Mouse (Mus musculus) ovary, postnatal 14 days (tissue): Measurements from ENCODE around the gene Cdh20.

Source experiments
- DNase-seq: peaks from one replicate; pipeline ENCODE4 v3.0.0; 2022; ENCODE audit warnings: low spot score

Gene Cdh20

GRCm38 (mm10) chr1:104768371-104769249 lies at the start of gene Cdh20:
TSS of gene Cdh20 (plus strand) at chr1:104768529.
- no peak for DNase-seq

- no peak for DNase-seq
These were observed 21.5 kb upstream of the Cdh20 start for GRCm38 (mm10) chr1:104746816-104747215.

- no peak for DNase-seq
These were observed 20.9 kb upstream of the Cdh20 start for GRCm38 (mm10) chr1:104747438-104747837.

GRCm38 (mm10) chr1:104754483-104754882 lies 13.8 kb upstream of the Cdh20 start:
- DNase-seq, result no peak

GRCm38 (mm10) chr1:104755896-104756295 lies 12.4 kb upstream of the Cdh20 start:
- no peak for DNase-seq

- no peak for DNase-seq
These were observed 900 bp downstream of the Cdh20 start for GRCm38 (mm10) chr1:104769250-104769607.

- no peak for DNase-seq
These were observed 3.6 kb downstream of the Cdh20 start for GRCm38 (mm10) chr1:104771937-104772336.

- DNase-seq, result no peak
These were observed 4.9 kb downstream of the Cdh20 start for GRCm38 (mm10) chr1:104773207-104773606.

GRCm38 (mm10) chr1:104793488-104793887 lies 25.2 kb downstream of the Cdh20 start:
- no peak for DNase-seq

GRCm38 (mm10) chr1:104796146-104796545 lies 27.8 kb downstream of the Cdh20 start:
- DNase-seq, result no peak

- no peak for DNase-seq
These were observed 28.8 kb downstream of the Cdh20 start for GRCm38 (mm10) chr1:104797139-104797538.

- DNase-seq, result no peak
These were observed 36.4 kb downstream of the Cdh20 start for GRCm38 (mm10) chr1:104804746-104805145.

GRCm38 (mm10) chr1:104807214-104807613 lies 38.9 kb downstream of the Cdh20 start:
- no peak for DNase-seq

- DNase-seq, result no peak
These were observed 49.2 kb downstream of the Cdh20 start for GRCm38 (mm10) chr1:104817510-104817909.

- DNase-seq, result no peak
These were observed 59.8 kb downstream of the Cdh20 start for GRCm38 (mm10) chr1:104828106-104828505.

GRCm38 (mm10) chr1:104838206-104838915 lies 70.0 kb downstream of the Cdh20 start:
- no peak for DNase-seq

- DNase-seq, result no peak
These were observed 70.7 kb downstream of the Cdh20 start for GRCm38 (mm10) chr1:104839051-104839450.

- DNase-seq, result no peak
These were observed 80.1 kb downstream of the Cdh20 start for GRCm38 (mm10) chr1:104848256-104848919.

GRCm38 (mm10) chr1:104848920-104849272 lies 80.6 kb downstream of the Cdh20 start:
- DNase-seq, result no peak

- DNase-seq, result no peak
These were observed 109.1 kb downstream of the Cdh20 start for GRCm38 (mm10) chr1:104877384-104877783.

- DNase-seq, result no peak
These were observed 133.5 kb downstream of the Cdh20 start for GRCm38 (mm10) chr1:104901815-104902214.

- no peak for DNase-seq
These were observed 135.1 kb downstream of the Cdh20 start for GRCm38 (mm10) chr1:104903409-104903808.

GRCm38 (mm10) chr1:104912407-104912806 lies 144.1 kb downstream of the Cdh20 start:
- DNase-seq, result no peak
